Mouse (Mus musculus) A20 (cell line): ENCODE results near the gene Olfr371.

Experiments used
- DNase-seq: peaks from one replicate; pipeline ENCODE4 v3.0.0-alpha.2; 2011; ENCODE audit warnings: low read depth, low spot score

Olfr371 gene

GRCm38 (mm10) chr8:85225688-85226087 is at the start of gene Olfr371:
TSS of gene Olfr371 (plus strand) at chr8:85225988.
- no peak for DNase-seq

- no peak for DNase-seq
These were observed 33.4 kb upstream of the Olfr371 start for GRCm38 (mm10) chr8:85192346-85192745.

GRCm38 (mm10) chr8:85220220-85220619 is 5.6 kb upstream of the Olfr371 start:
- DNase-seq = no peak

GRCm38 (mm10) chr8:85220992-85221391 is 4.8 kb upstream of the Olfr371 start:
- no peak for DNase-seq

GRCm38 (mm10) chr8:85227297-85227696 is 1.5 kb downstream of the Olfr371 start:
- DNase-seq = no peak
